Mouse (Mus musculus): ENCODE results near the gene G6pdx. TPM values are rescaled to one million over a fixed set of nuclear protein-coding genes. Genes with fewer than 3 reads are reported as not detected.

G6pdx gene
- total RNA-seq, 1 experiment from 2014 or later, result 144 TPM

Other genes with a start within 250 kb of the G6pdx start
- gene Flna, start 179.4 kb downstream of the G6pdx start, total RNA-seq (2021), result 138 and 183 TPM in 2 replicates
- gene Emd, start 174.5 kb downstream of the G6pdx start, total RNA-seq (2021), result 38.8 and 53.8 TPM in 2 replicates
- gene Rpl10, start 158.4 kb downstream of the G6pdx start, total RNA-seq (2021), result 164 and 380 TPM in 2 replicates
- gene Taz, start 147.3 kb downstream of the G6pdx start, total RNA-seq (2021), result 75.4 and 94.9 TPM in 2 replicates
- gene Dnase1l1, start 146.9 kb downstream of the G6pdx start, total RNA-seq (2021), result 17.8 and 20.3 TPM in 2 replicates
- gene Atp6ap1, start 132.1 kb downstream of the G6pdx start, total RNA-seq (2021), result 218 and 224 TPM in 2 replicates
- 234 and 244 TPM in 2 replicates for gene Gdi1, start 124.2 kb downstream of the G6pdx start, total RNA-seq (2021)
- 62.1 and 65.8 TPM in 2 replicates for gene Fam50a, start 116.2 kb downstream of the G6pdx start, total RNA-seq (2021)
- 9.9 and 21.7 TPM in 2 replicates for gene Plxna3, start 100.1 kb downstream of the G6pdx start, total RNA-seq (2021)
- gene Lage3, start 75.6 kb downstream of the G6pdx start, total RNA-seq (2021), result 49.0 and 66.8 TPM in 2 replicates
- gene Ubl4a, start 56.0 kb downstream of the G6pdx start, total RNA-seq (2021), result 59.6 and 60.7 TPM in 2 replicates
- gene Slc10a3, start 55.8 kb downstream of the G6pdx start, total RNA-seq (2021), result 18.0 and 20.4 TPM in 2 replicates
- gene Fam3a, start 35.9 kb downstream of the G6pdx start, total RNA-seq (2021), result 22.2 and 26.2 TPM in 2 replicates
- gene Ikbkg, start 35.9 kb downstream of the G6pdx start, total RNA-seq (2021), result 61.3 and 84.3 TPM in 2 replicates
- not detected in 2 replicates for gene Gm6880, start 52.2 kb upstream of the G6pdx start, total RNA-seq (2021)
- not detected in 2 replicates for gene Olfr1326-ps1, start 145.7 kb upstream of the G6pdx start, total RNA-seq (2021)
- not detected in 2 replicates for gene Olfr1325, start 163.5 kb upstream of the G6pdx start, total RNA-seq (2021)
- gene Gm5640, start 216.4 kb upstream of the G6pdx start, total RNA-seq (2021), result not detected in 2 replicates